Mouse (Mus musculus) intestine, embryonic 16.5 days (tissue): ENCODE results near the gene Clic4. TPM values are rescaled to one million over a fixed set of nuclear protein-coding genes. Genes with fewer than 3 reads are reported as not detected.

Experiments used
- ATAC-seq: fragments of 200-750 bp; cut with Nextera tagmentation; 2 replicates; pipeline ENCODE4 v1.8.0; 2017; ENCODE audit warnings: moderate TSS enrichment, moderate library complexity
- H3K27ac ChIP-seq: fragments of 300-500 bp; sonication (generic); 2 replicates; pipeline ENCODE4 v1.5.1; 2014; ENCODE audit warnings: mild to moderate bottlenecking, low read length
- H3K27me3 ChIP-seq: fragments of 300-500 bp; sonication (generic); replicated peaks from 2 replicates; pipeline ENCODE4 v1.6.1; 2014; ENCODE audit warnings: low read length, control low read depth, mixed read lengths; ENCODE audit not compliant: control insufficient read depth, insufficient read depth
- H3K36me3 ChIP-seq: fragments of 300-500 bp; sonication (generic); 2 replicates; pipeline ENCODE4 v1.6.1; 2014; ENCODE audit warnings: low read length, control low read depth; ENCODE audit not compliant: control insufficient read depth, insufficient read depth
- H3K4me1 ChIP-seq: fragments of 300-500 bp; sonication (generic); 2 replicates; pipeline ENCODE4 v1.6.1; 2014; ENCODE audit warnings: low read length, control low read depth, mixed read lengths; ENCODE audit not compliant: control insufficient read depth, insufficient read depth
- H3K4me2 ChIP-seq: fragments of 300-500 bp; sonication (generic); 2 replicates; pipeline ENCODE4 v1.6.1; 2014; ENCODE audit warnings: low read depth, low read length, control low read depth
- H3K4me3 ChIP-seq: fragments of 300-500 bp; sonication (generic); 2 replicates; pipeline ENCODE4 v1.5.1; 2014; ENCODE audit warnings: mild to moderate bottlenecking, low read length
- H3K9ac ChIP-seq: fragments of 300-500 bp; sonication (generic); 2 replicates; pipeline ENCODE4 v1.6.1; 2014; ENCODE audit warnings: low read depth, low read length
- H3K9me3 ChIP-seq: fragments of 300-500 bp; sonication (generic); 2 replicates; pipeline ENCODE4 v1.6.1; 2016; ENCODE audit warnings: low read length, control low read depth; ENCODE audit not compliant: control insufficient read depth
- WGBS: fragments of 180-500 bp; shearing (Covaris S2); extraction: QIAGEN DNeasy Blood & Tissue Kit; methylation state at CpG from one replicate; pipeline ENCODE4 v1.1.7; 2014; 5-methylcytosine and 5-hydroxymethylcytosine counted together
- polyA plus RNA-seq: library from polyadenylated mRNA; unstranded; fragments of >200 nt; fragmentation: Nextera tagmentation; extraction: Ambion mirVana; gene quantifications from 2 replicates; pipeline ENCODE4 v1.2.1, GENCODE M21; 2015

Gene Clic4
- polyA plus RNA-seq, 1 experiment from 2014 or later, result 107 TPM

GRCm38 (mm10) chr4:135271419-135271828 lies 1.2 kb downstream of the Clic4 start:
- Histone ChIP-seq H3K9ac (peak overlapping the region; percentile 92), H3K27me3 (no peaks in the 10 kb centered on the region), H3K4me1 (peaks cover 41% of the 10 kb centered on the region), H3K4me3 (peak overlapping the region; percentile 62), H3K9me3 (no peaks in the 10 kb centered on the region), H3K27ac (peak overlapping the region; percentile 97), H3K36me3 (no peaks in the 10 kb centered on the region), H3K4me2 (peak overlapping the region; percentile 65)
- WGBS, result under 1% methylated on average over 20 of the region's 20 CpGs
- ATAC-seq, result no peak

- Histone ChIP-seq H3K27ac (no peak overlapping the region), H3K36me3 (no peaks in the 10 kb centered on the region), H3K9ac (peak overlapping the region; percentile 92), H3K9me3 (no peaks in the 10 kb centered on the region), H3K4me2 (peak overlapping the region; percentile 65), H3K4me1 (peaks cover 45% of the 10 kb centered on the region), H3K4me3 (peak overlapping the region; percentile 62), H3K27me3 (no peaks in the 10 kb centered on the region)
- no peak for ATAC-seq
- WGBS, result 40% methylated on average over 8 of the region's 8 CpGs
Observed at GRCm38 (mm10) chr4:135270476-135270875, 2.1 kb downstream of the Clic4 start.

- H3K9me3 ChIP-seq, result no peaks in the 10 kb centered on the region
- peak overlapping the region; percentile 65 for H3K4me2 ChIP-seq
- 0 out of 2 replicates have a peak overlapping the region, but pooled peaks have one; percentile 92 for H3K9ac ChIP-seq
- 65% methylated on average over 7 of the region's 7 CpGs for WGBS
- no peak for ATAC-seq
- H3K27me3 ChIP-seq, result no peaks in the 10 kb centered on the region
- peak overlapping the region; percentile 62 for H3K4me3 ChIP-seq
- no peak overlapping the region for H3K27ac ChIP-seq
- peaks cover 46% of the 10 kb centered on the region for H3K4me1 ChIP-seq
- no peaks in the 10 kb centered on the region for H3K36me3 ChIP-seq
Observed at GRCm38 (mm10) chr4:135269656-135270341, 2.8 kb downstream of the Clic4 start.

GRCm38 (mm10) chr4:135267521-135267920 lies 5.1 kb downstream of the Clic4 start:
- Histone ChIP-seq H3K9me3 (no peaks in the 10 kb centered on the region), H3K9ac (0 out of 2 replicates have a peak overlapping the region, but pooled peaks have one; percentile 3), H3K36me3 (no peaks in the 10 kb centered on the region), H3K4me3 (peak overlapping the region; percentile 11; the same call in 1 of the 2 replicates), H3K27me3 (no peaks in the 10 kb centered on the region), H3K4me1 (peaks cover 42% of the 10 kb centered on the region), H3K4me2 (peak overlapping the region; percentile 31; the same call in 1 of the 2 replicates), H3K27ac (peak overlapping the region; percentile 20; the same call in 1 of the 2 replicates)
- 56% methylated on average over 8 of the region's 8 CpGs for WGBS
- no peak for ATAC-seq

- WGBS, result 64% methylated on average over 9 of the region's 9 CpGs
- H3K27me3 ChIP-seq, result no peaks in the 10 kb centered on the region
- H3K9ac ChIP-seq, result peak overlapping the region; percentile 3; the same call in 1 of the 2 replicates
- no peaks in the 10 kb centered on the region for H3K36me3 ChIP-seq
- peak overlapping the region; percentile 20; the same call in 1 of the 2 replicates for H3K27ac ChIP-seq
- ATAC-seq, result no peak
- no peak overlapping the region for H3K4me3 ChIP-seq
- peak overlapping the region; percentile 31 for H3K4me2 ChIP-seq
- no peaks in the 10 kb centered on the region for H3K9me3 ChIP-seq
- H3K4me1 ChIP-seq, result peaks cover 42% of the 10 kb centered on the region
Observed at GRCm38 (mm10) chr4:135266987-135267386, 5.6 kb downstream of the Clic4 start.

GRCm38 (mm10) chr4:135260434-135260833 lies 12.2 kb downstream of the Clic4 start:
- no peaks in the 10 kb centered on the region for H3K27me3 ChIP-seq
- H3K9ac ChIP-seq, result no peak overlapping the region
- 0 out of 2 replicates have a peak overlapping the region, but pooled peaks have one; percentile 18 for H3K27ac ChIP-seq
- peaks cover 26% of the 10 kb centered on the region for H3K4me1 ChIP-seq
- no peak overlapping the region for H3K4me2 ChIP-seq
- H3K9me3 ChIP-seq, result no peaks in the 10 kb centered on the region
- no peak for ATAC-seq
- 54% methylated on average over 4 of the region's 4 CpGs for WGBS
- no peak overlapping the region for H3K4me3 ChIP-seq
- no peaks in the 10 kb centered on the region for H3K36me3 ChIP-seq

GRCm38 (mm10) chr4:135258521-135258920 lies 14.1 kb downstream of the Clic4 start:
- no peak overlapping the region for H3K4me2 ChIP-seq
- peak overlapping the region; percentile 76 for H3K27ac ChIP-seq
- H3K4me3 ChIP-seq, result no peak overlapping the region
- no peaks in the 10 kb centered on the region for H3K27me3 ChIP-seq
- H3K9me3 ChIP-seq, result no peaks in the 10 kb centered on the region
- no peak for ATAC-seq
- no peaks in the 10 kb centered on the region for H3K36me3 ChIP-seq
- peaks cover 30% of the 10 kb centered on the region for H3K4me1 ChIP-seq
- 32% methylated on average over 7 of the region's 7 CpGs for WGBS
- 0 out of 2 replicates have a peak overlapping the region, but pooled peaks have one; percentile 8 for H3K9ac ChIP-seq

GRCm38 (mm10) chr4:135257881-135258476 lies 14.6 kb downstream of the Clic4 start:
- Histone ChIP-seq H3K9me3 (no peaks in the 10 kb centered on the region), H3K27ac (peak overlapping the region; percentile 76), H3K27me3 (no peaks in the 10 kb centered on the region), H3K9ac (0 out of 2 replicates have a peak overlapping the region, but pooled peaks have one; percentile 8), H3K4me1 (peaks cover 32% of the 10 kb centered on the region), H3K4me2 (no peak overlapping the region), H3K4me3 (no peak overlapping the region), H3K36me3 (no peaks in the 10 kb centered on the region)
- no peak for ATAC-seq
- WGBS, result 44% methylated on average over 9 of the region's 9 CpGs

GRCm38 (mm10) chr4:135256536-135257450 lies 15.8 kb downstream of the Clic4 start:
- Histone ChIP-seq H3K9me3 (no peaks in the 10 kb centered on the region), H3K9ac (no peak overlapping the region), H3K27me3 (no peaks in the 10 kb centered on the region), H3K4me2 (no peak overlapping the region), H3K4me3 (no peak overlapping the region), H3K27ac (0 out of 2 replicates have a peak overlapping the region, but pooled peaks have one; percentile 1), H3K36me3 (no peaks in the 10 kb centered on the region), H3K4me1 (peaks cover 38% of the 10 kb centered on the region)
- ATAC-seq, result no peak
- 84% methylated on average over 11 of the region's 11 CpGs for WGBS
